Mouse (Mus musculus) ES-E14 (cell line): ENCODE measurements at regions not wholly inside any gene's neighbourhood (a gene's known extent, or its start where the extent isn't known, plus 50 kb on each side); places are given as distances from the start of the nearest gene placed in this dataset.

Experiments
- CHD2 ChIP-seq: IDR thresholded peaks from 2 replicates; pipeline ENCODE4 v1.6.1; 2014; ENCODE audit warnings: mild to moderate bottlenecking, low read depth, low read length, inconsistent platforms
- MAFK ChIP-seq: IDR thresholded peaks from 2 replicates; pipeline ENCODE4 v1.6.1; 2014; ENCODE audit warnings: mild to moderate bottlenecking, low read depth, low read length, inconsistent platforms; ENCODE audit not compliant: insufficient read depth
- ZC3H11A ChIP-seq: IDR thresholded peaks from 2 replicates; pipeline ENCODE4 v1.6.1; 2012; ENCODE audit warnings: low read depth, mild to moderate bottlenecking, inconsistent platforms, low read length, borderline replicate concordance
- ZNF384 ChIP-seq: IDR thresholded peaks from 2 replicates; pipeline ENCODE4 v1.6.1; 2012; ENCODE audit warnings: low read depth, low read length, inconsistent platforms

GRCm38 (mm10) chr13:80535755-80536350 lies 347.3 kb upstream of the Arrdc3 start:
- no peak for TF ChIP-seq MAFK
- no peak for TF ChIP-seq ZNF384
- TF ChIP-seq ZC3H11A = no peak
- TF ChIP-seq CHD2 = no peak
